In genomic region chr15:31309526-31309925, GRCm38 (mm10) we compare ENCODE assay signal across 8 mouse cellular contexts. TPM values are rescaled to one million over a fixed set of nuclear protein-coding genes. Genes with fewer than 3 reads are reported as not detected.
A peak's percentile ranks its signal among the peaks of the same experiment; 100 is the strongest.
DNase-seq lines count a peak whose midpoint lies in the region; ATAC-seq lines count a peak whose summit lies in the region.
"Had no signal": no experiment of that assay in that cellular context is flagged by ENCODE, and none has a peak within 500 bp of the region (broad histone marks: within the 10 kb centered on the region; RNA-seq: fewer than 3 reads in every experiment).

No protein-coding gene starts in this region.

- ATAC-seq in granulocyte monocyte progenitor cell, adult 5-6 weeks (replicated peaks; ENCODE audit: poor library complexity, severe bottlenecking) = 0 out of 2 replicates have a peak, but pooled peaks have one; percentile 50

- peak; percentile 20 for DNase-seq in left cerebral cortex, postnatal 4 days
- DNase-seq in left cerebral cortex, adult 8-10 months (ENCODE audit: low spot score in 2 of 2) = no peak
- DNase-seq in A20 (ENCODE audit: low read depth, low spot score) = peak; percentile 41
- DNase-seq in B cell, adult 2 months = peak; percentile 57 to 61
- DNase-seq in ovary, adult 18-20 months (ENCODE audit: low spot score) = no peak
- DNase-seq in gastrocnemius, adult 18-20 months (ENCODE audit: low spot score) = no peak
- DNase-seq: cerebellum, adult 2 months had no signal

- intact Hi-C loops in left cerebral cortex, postnatal 4 days (cut with DNase I) = no loop called here

RNA-seq across cellular contexts. Expression of gene Ankrd33b, which starts 58.0 kb away (rescaled TPM):
- 1 to 10 TPM; 1.2 to 1.3 TPM for total RNA-seq in left cerebral cortex, postnatal 4 days (2021)
- total RNA-seq in left cerebral cortex, adult 8-10 months (2022) = 10 to 100 TPM; 61.4 to 76.2 (median 72.9) TPM
- total RNA-seq in granulocyte monocyte progenitor cell, adult 5-6 weeks (2014; fragmentation: Nextera tagmentation) = 0.11 TPM in 1 of 2 replicates, not detected in the other
- 0.10 TPM in 1 of 2 replicates, not detected in the other for total RNA-seq in granulocyte monocyte progenitor cell, adult 5-6 weeks (2017)
- total RNA-seq in gastrocnemius, adult 18-20 months (2021) = 10 to 100 TPM; 16.8 to 19.0 TPM

Comparison
In these comparisons a context has a peak if more than half of its experiments do, and no peak if none do; other contexts are left out.
1. DNase-seq: peak in left cerebral cortex, postnatal 4 days (single experiment), A20 (single experiment) and B cell, adult 2 months (2 of 2); none in left cerebral cortex, adult 8-10 months (0 of 2), ovary, adult 18-20 months (single experiment) and gastrocnemius, adult 18-20 months (single experiment).
2. RNA of gene Ankrd33b, which starts 58.0 kb away (total RNA-seq): 61.4 to 76.2 TPM in left cerebral cortex, adult 8-10 months and 16.8 to 19.0 TPM in gastrocnemius, adult 18-20 months; 1.2 to 1.3 TPM in left cerebral cortex, postnatal 4 days and 0.10 to 0.11 TPM in granulocyte monocyte progenitor cell, adult 5-6 weeks; every median in the first group is over 4 times any median in the second.